Mouse (Mus musculus) midbrain, embryonic 16.5 days (tissue): ENCODE data around the gene Cdh18. TPM values are rescaled to one million over a fixed set of nuclear protein-coding genes. Genes with fewer than 3 reads are reported as not detected.
"Not testable (repeated sequence)": the region's sequence is repeated elsewhere in the genome, so short reads cannot be mapped to it uniquely, and the experiment has no call there.

Experiments
- ATAC-seq: fragments of 200-750 bp; cut with Nextera tagmentation; 2 replicates; pipeline ENCODE4 v1.8.0; 2017; ENCODE audit warnings: moderate TSS enrichment
- H3K27ac ChIP-seq: fragments of 300-500 bp; sonication (generic); 2 replicates; pipeline ENCODE4 v1.5.1; 2014; ENCODE audit warnings: mild to moderate bottlenecking, low read length, mixed read lengths
- H3K27me3 ChIP-seq: fragments of 300-500 bp; sonication (generic); 2 replicates; pipeline ENCODE4 v1.6.1; 2014; ENCODE audit warnings: low read depth, low read length, mixed read lengths; ENCODE audit not compliant: control insufficient read depth, insufficient read depth
- H3K36me3 ChIP-seq: fragments of 300-500 bp; sonication (generic); 2 replicates; pipeline ENCODE4 v1.6.1; 2014; ENCODE audit warnings: mild to moderate bottlenecking, low read length, moderate library complexity, mixed read lengths; ENCODE audit not compliant: control insufficient read depth, insufficient read depth
- H3K4me1 ChIP-seq: fragments of 300-500 bp; sonication (generic); 2 replicates; pipeline ENCODE4 v1.6.1; 2014; ENCODE audit warnings: mild to moderate bottlenecking, low read length, mixed read lengths; ENCODE audit not compliant: control insufficient read depth, insufficient read depth
- H3K4me2 ChIP-seq: fragments of 300-500 bp; sonication (generic); 2 replicates; pipeline ENCODE4 v1.6.1; 2014; ENCODE audit warnings: mild to moderate bottlenecking, low read length, mixed read lengths
- H3K4me3 ChIP-seq: fragments of 300-500 bp; sonication (generic); 2 replicates; pipeline ENCODE4 v1.5.1; 2014; ENCODE audit warnings: low read depth, mild to moderate bottlenecking, low read length, moderate library complexity, mixed read lengths
- H3K9ac ChIP-seq: fragments of 300-500 bp; sonication (generic); 2 replicates; pipeline ENCODE4 v1.6.1; 2014; ENCODE audit warnings: low read depth, low read length, mixed read lengths
- H3K9me3 ChIP-seq: fragments of 300-500 bp; sonication (generic); replicated peaks from 2 replicates; pipeline ENCODE4 v1.6.1; 2014; ENCODE audit warnings: mild to moderate bottlenecking, low read length, mixed read lengths; ENCODE audit not compliant: control insufficient read depth, poor library complexity, severe bottlenecking
- WGBS: fragments of 180-500 bp; shearing (Covaris S2); extraction: QIAGEN DNeasy Blood & Tissue Kit; methylation state at CpG from one replicate; pipeline ENCODE4 v1.1.7; 2014; 5-methylcytosine and 5-hydroxymethylcytosine counted together
- polyA plus RNA-seq: library from polyadenylated mRNA; unstranded; fragments of >200 nt; fragmentation: Nextera tagmentation; extraction: Ambion mirVana; gene quantifications from 2 replicates; pipeline ENCODE4 v1.2.1, GENCODE M21; 2015

Cdh18 gene
- polyA plus RNA-seq, 1 experiment from 2014 or later: 10.1 TPM

- Histone ChIP-seq H3K4me3 (no peak overlapping the region), H3K36me3 (no peaks in the 10 kb centered on the region), H3K9me3 (no peaks in the 10 kb centered on the region), H3K27me3 (no peaks in the 10 kb centered on the region), H3K27ac (no peak overlapping the region), H3K9ac (no peak overlapping the region), H3K4me1 (no peaks in the 10 kb centered on the region), H3K4me2 (no peak overlapping the region)
- no peak for ATAC-seq
Observed at GRCm38 (mm10) chr15:22733039-22733438, 184.2 kb downstream of the Cdh18 start.

DNA sequence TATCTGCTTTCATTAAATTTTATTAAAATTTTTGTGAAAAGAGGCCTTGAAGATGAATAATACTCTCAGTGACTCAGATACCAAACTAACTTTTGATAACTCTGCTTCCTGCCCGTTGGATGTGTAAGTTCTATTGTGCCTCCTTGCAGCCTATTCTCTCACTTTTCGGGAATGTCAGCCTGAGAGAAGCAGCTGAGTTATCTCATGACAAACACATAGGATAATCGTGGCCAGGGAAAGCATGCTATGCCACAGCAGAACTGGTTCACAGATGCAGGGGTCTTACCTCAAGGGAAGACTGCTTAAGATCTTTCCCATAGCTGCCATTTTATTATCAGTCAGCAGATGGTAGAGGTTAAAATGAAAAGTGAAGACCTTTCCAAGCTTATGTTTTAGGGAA, 187.3 kb downstream of the Cdh18 start:
- Histone ChIP-seq H3K36me3 (no peaks in the 10 kb centered on the region), H3K4me2 (no peak overlapping the region), H3K9ac (no peak overlapping the region), H3K9me3 (no peaks in the 10 kb centered on the region), H3K27ac (no peak overlapping the region), H3K4me3 (no peak overlapping the region), H3K4me1 (no peaks in the 10 kb centered on the region), H3K27me3 (no peaks in the 10 kb centered on the region)
- WGBS: 79% methylated on average over 3 of the region's 3 CpGs
- ATAC-seq: no peak

GRCm38 (mm10) chr15:22761257-22761656, 212.4 kb downstream of the Cdh18 start:
- not testable (repeated sequence) for H3K27ac ChIP-seq, ATAC-seq, H3K4me1 ChIP-seq, H3K9ac ChIP-seq, H3K36me3 ChIP-seq, H3K4me3 ChIP-seq, H3K27me3 ChIP-seq, H3K9me3 ChIP-seq, H3K4me2 ChIP-seq

DNA sequence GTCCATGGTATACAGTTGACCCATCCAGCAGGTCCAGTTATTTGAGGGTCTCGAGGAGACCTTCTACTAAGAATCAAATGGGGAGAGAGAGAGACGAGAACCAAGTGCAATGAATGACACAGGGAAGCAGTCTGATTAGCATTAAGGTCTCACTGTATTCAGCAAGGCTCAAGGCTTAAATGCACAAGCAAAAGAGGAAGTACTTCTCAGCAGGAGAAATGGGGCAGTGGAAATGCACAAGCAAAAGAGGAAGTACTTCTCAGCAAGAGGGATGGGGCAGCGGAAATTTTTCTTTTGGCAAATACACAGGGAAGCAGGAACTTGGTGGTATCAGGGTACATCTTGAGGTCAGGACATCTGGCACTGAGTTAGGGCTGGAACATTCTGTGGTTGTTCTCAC, 217.8 kb downstream of the Cdh18 start:
- not testable (repeated sequence) for H3K27ac ChIP-seq, H3K36me3 ChIP-seq, H3K9ac ChIP-seq, H3K4me3 ChIP-seq, H3K4me1 ChIP-seq, H3K4me2 ChIP-seq, ATAC-seq, H3K9me3 ChIP-seq, H3K27me3 ChIP-seq
- WGBS: 89% methylated on average over 3 of the region's 3 CpGs

- H3K4me1 ChIP-seq: no peaks in the 10 kb centered on the region
- H3K9ac ChIP-seq: no peak overlapping the region
- no peak for ATAC-seq
- H3K27me3 ChIP-seq: no peaks in the 10 kb centered on the region
- no peak overlapping the region for H3K4me2 ChIP-seq
- H3K9me3 ChIP-seq: no peaks in the 10 kb centered on the region
- WGBS: 97% methylated on average over 4 of the region's 4 CpGs
- H3K4me3 ChIP-seq: no peak overlapping the region
- H3K36me3 ChIP-seq: no peaks in the 10 kb centered on the region
- H3K27ac ChIP-seq: no peak overlapping the region
Observed at GRCm38 (mm10) chr15:22776346-22776745, 227.5 kb downstream of the Cdh18 start.

DNA sequence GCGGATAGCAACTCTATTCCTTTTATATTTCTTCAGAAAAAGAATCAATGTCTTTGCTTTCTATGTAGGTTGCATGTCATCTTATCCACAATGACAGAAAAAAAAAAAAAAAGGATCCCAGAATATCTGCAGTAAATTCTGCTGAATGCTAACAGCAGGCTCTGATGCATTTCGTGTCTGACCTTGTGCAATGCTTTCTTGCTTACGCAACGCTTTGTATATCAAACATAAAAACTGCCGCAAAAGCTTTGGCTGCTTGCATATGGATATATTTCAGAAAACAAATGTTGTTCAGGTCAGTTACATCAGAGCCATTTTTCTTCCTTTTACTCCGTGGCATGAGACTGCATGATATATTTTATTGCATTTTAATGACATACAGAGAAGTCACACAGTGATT, 240.9 kb downstream of the Cdh18 start:
- Histone ChIP-seq H3K36me3 (no peaks in the 10 kb centered on the region), H3K27ac (no peak overlapping the region), H3K4me2 (no peak overlapping the region), H3K9me3 (no peaks in the 10 kb centered on the region), H3K27me3 (no peaks in the 10 kb centered on the region), H3K4me1 (no peaks in the 10 kb centered on the region), H3K4me3 (no peak overlapping the region), H3K9ac (no peak overlapping the region)
- WGBS: 82% methylated on average over 6 of the region's 6 CpGs
- no peak for ATAC-seq

DNA sequence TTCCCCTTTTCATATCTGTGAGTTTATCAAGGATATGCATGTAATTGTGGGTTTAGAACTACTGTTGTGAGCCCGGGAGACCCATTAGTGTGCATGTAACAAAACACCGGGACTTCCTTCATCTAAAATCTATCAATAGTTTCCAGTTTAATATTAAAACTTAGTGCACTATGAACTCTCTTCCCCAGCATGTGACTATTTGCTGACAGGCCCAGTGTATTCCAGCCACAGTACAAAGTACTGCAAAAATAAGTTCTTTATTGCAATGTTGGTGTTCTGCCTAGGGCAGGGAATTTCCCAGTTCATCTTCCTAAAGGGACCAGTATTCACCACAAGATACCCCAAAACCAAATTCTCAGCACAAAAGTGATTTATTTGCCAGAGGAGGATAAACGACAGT, 243.0 kb downstream of the Cdh18 start:
- Histone ChIP-seq H3K9ac (no peak overlapping the region), H3K4me2 (no peak overlapping the region), H3K27me3 (no peaks in the 10 kb centered on the region), H3K4me3 (no peak overlapping the region), H3K27ac (no peak overlapping the region), H3K9me3 (no peaks in the 10 kb centered on the region), H3K4me1 (no peaks in the 10 kb centered on the region), H3K36me3 (no peaks in the 10 kb centered on the region)
- 94% methylated on average over 3 of the region's 3 CpGs for WGBS
- no peak for ATAC-seq

DNA sequence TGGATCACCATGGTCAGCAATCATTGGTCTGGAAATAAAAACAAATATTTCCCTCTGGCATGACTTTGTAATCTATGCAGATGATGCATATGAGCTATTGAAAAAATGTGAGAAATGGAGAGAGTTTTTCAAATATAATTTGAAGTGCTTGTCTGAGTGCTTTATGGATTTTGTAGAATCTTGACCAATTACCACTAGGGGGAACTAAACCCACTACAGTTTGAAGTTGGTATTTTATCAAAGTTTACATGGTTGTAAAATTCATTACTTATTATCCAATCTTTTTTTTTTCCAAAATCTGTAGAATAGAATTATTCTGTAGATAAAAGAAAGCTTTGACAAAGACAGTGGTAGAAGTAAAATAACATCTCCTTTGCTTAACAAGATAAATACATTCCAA, 284.3 kb downstream of the Cdh18 start:
- no peak for ATAC-seq
- Histone ChIP-seq H3K4me2 (no peak overlapping the region), H3K27me3 (no peaks in the 10 kb centered on the region), H3K27ac (no peak overlapping the region), H3K4me1 (no peaks in the 10 kb centered on the region), H3K9ac (no peak overlapping the region), H3K36me3 (no peaks in the 10 kb centered on the region), H3K9me3 (no peaks in the 10 kb centered on the region), H3K4me3 (no peak overlapping the region)

DNA sequence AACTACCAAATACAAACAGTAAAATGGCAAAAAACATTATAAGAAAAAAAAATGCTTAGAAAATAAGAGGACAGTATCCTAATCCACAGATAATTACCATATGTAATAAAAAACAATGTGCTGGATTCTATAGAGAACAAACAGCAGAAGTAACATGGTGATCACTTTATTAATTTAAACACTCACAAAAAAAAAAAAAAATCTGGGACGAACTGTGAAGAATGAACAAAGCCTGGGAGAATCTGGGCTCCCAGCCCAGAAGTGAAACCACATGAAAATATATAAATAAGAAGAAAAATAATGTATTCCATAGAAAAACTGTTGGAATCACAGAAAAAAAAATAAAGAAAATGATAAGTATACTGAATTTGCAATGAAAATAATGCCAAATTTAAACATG, 288.4 kb downstream of the Cdh18 start:
- no peak overlapping the region for H3K4me2 ChIP-seq
- no peak overlapping the region for H3K4me3 ChIP-seq
- no peaks in the 10 kb centered on the region for H3K27me3 ChIP-seq
- no peak overlapping the region for H3K27ac ChIP-seq
- no peaks in the 10 kb centered on the region for H3K36me3 ChIP-seq
- ATAC-seq: no peak
- H3K9ac ChIP-seq: no peak overlapping the region
- no peaks in the 10 kb centered on the region for H3K4me1 ChIP-seq
- no peaks in the 10 kb centered on the region for H3K9me3 ChIP-seq
- 61% methylated on average over 1 of the region's 1 CpGs for WGBS

DNA sequence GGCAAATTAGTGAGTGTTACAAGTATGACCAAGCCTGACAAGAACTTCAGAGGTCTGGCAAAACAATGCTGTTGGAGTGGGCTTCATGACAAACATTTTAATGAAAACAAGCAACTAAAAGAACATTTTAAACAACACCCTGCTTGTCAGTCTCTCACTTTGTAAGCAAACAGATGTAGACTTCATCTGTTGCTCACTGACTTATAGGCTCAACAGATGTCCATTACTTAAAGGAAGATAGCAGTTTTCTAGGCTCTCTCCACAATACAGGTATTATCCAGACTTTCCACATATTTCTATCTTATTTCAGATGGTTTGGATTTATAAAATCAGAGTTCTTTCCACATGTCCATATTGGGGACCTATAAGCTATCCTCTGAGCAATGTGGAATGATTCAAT, 308.9 kb downstream of the Cdh18 start:
- no peaks in the 10 kb centered on the region for H3K36me3 ChIP-seq
- H3K9ac ChIP-seq: no peak overlapping the region
- H3K27ac ChIP-seq: no peak overlapping the region
- H3K27me3 ChIP-seq: no peaks in the 10 kb centered on the region
- no peak overlapping the region for H3K4me2 ChIP-seq
- no peaks in the 10 kb centered on the region for H3K4me1 ChIP-seq
- no peaks in the 10 kb centered on the region for H3K9me3 ChIP-seq
- H3K4me3 ChIP-seq: no peak overlapping the region
- no peak for ATAC-seq
